Mouse (Mus musculus) left cerebral cortex, adult 2 months (tissue): Measurements from ENCODE around the gene Thra. TPM values are rescaled to one million over a fixed set of nuclear protein-coding genes. Genes with fewer than 3 reads are reported as not detected.

Source experiments
- DNase-seq, 2 experiments: peaks; one replicate each; pipeline ENCODE4 v3.0.0; 2021 to 2022; ENCODE audit warnings: low spot score in 2 of 2, mixed read lengths in 1 of 2; ENCODE audit errors: extremely low spot score in 1 of 2
- H3K27ac ChIP-seq: fragments of 200-600 bp; 2 replicates; pipeline ENCODE4 v1.8.1; 2022
- H3K4me3 ChIP-seq: fragments of 200-600 bp; 2 replicates; pipeline ENCODE4 v1.8.1; 2022
- CTCF ChIP-seq: fragments of 200-600 bp; IDR thresholded peaks from 2 replicates; pipeline ENCODE4 v1.8.1; 2022; ENCODE audit warnings: antibody characterized with exemption, mild to moderate bottlenecking, moderate library complexity
- intact Hi-C: fragments of 180-260 bp; cut with DNase I; formaldehyde crosslinking; loops from one replicate; pipeline ENCODE4 v1.15.1; 2025
- long read RNA-seq, 2 experiments: library from polyadenylated mRNA; stranded (forward); transcript quantifications; one replicate each; pipeline ENCODE4 v2.0.0; 2021; ENCODE audit warnings: borderline mapping rate in 2 of 2
- total RNA-seq, 2 experiments: library from RNA; stranded (reverse); gene quantifications; 2 replicates each; pipeline ENCODE4 v1.2.3; 2021

Thra gene
- total RNA-seq: 100 to 1,000 TPM; 730 to 768 TPM
- long read RNA-seq, experiment 1, transcript Thra-201 (10 exons, 2,452 nt): major isoform, 110 of 261 reads
- long read RNA-seq, experiment 1, partial matches to known transcripts: 52 of 261 reads
- long read RNA-seq, experiment 1, other reads (novel, unspliced or antisense): 96 of 261 reads
- long read RNA-seq, experiment 2, transcript Thra-201 (10 exons, 2,452 nt): major isoform, 114 of 263 reads
- long read RNA-seq, experiment 2, partial matches to known transcripts: 61 of 263 reads
- long read RNA-seq, experiment 2, other reads (novel, unspliced or antisense): 84 of 263 reads

DNA sequence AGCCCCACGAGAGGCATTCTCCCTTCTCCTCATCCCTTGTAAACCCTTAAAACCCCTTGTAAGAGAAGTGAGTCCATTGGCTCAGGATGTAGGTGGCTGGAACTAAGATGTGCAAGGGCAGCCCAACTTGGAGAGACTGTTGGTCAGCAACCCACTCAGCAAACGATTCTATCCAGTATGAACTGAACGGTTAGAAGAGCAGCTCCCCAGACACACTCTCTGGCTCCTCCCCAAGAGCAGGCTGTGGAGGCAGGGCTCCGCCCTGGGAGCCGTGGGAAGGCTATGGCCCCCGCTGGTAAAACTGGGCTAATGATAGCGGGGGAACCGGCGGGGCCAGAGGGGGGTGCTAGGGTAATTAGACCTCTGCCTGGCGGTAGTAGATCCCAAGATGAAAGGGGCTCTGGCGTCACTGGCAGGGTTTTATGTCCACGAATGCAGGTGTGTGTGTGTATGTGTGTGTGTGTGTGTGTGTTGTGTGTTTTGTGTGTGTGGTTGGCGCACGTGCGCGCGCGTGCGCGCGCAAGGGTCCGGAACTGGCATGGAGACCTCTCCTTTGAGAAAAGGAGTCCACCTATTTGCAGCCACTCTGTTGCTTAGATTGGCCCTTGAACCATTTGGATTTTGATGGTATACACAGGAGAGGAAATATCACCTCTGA lies at the start of gene Thra:
Thra (plus strand) TSS at position 246 of the 658 bp plus-strand sequence.
- peak; percentile 69 to 71 for DNase-seq
- no peak for TF ChIP-seq CTCF
- intact Hi-C loops: loop anchor here (2.0 kb wide), 3 partner anchors 14 to 46 kb away; no protein-coding TSS in a partner anchor
- peak within 1 kb of the TSS; percentile 95 for H3K27ac ChIP-seq
- peak within 1 kb of the TSS; percentile 89 for H3K4me3 ChIP-seq

DNA sequence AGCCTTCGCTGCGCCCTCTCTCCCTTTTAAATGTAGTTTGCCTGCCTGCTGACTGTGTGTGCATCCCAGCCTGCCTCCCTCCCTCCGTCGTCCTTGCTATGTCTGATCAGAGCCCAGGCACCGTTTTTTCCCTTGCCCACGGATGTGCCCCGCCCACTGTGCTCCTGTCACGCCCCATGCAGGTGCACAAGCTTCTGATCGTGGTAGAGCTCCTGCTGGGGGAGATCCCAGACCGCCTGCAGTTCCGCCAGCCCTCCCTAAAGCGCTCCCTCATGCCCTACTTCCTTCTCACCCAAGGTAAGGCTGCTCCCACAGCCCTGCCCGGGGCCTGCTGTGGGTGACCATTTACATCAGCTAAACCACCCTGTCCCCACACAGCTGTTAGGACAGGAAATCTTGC lies 47.2 kb upstream of the Thra start:
- H3K4me3 ChIP-seq: no peak overlapping the region
- no peak for TF ChIP-seq CTCF
- no peak overlapping the region for H3K27ac ChIP-seq
- DNase-seq: no peak
- intact Hi-C loops: no loop called here

DNA sequence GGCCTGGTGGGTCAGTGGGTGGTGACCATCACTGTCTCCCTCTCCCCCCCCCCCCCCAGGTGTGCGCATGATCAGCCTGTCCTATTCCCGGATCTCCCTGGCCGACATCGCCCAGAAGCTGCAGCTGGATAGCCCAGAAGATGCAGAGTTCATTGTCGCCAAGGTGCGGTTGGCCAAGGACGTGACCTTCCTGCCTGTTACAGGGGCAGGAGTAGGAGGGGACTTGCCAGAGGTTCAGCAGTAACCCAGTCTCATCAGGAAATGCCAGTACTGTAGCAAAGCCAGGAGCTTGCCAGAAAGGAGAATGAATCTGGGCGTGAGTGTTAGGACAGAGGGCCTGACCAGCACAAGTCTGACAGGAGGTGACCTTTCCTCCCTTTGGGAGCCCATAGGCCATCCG lies 46.7 kb upstream of the Thra start:
- Histone ChIP-seq H3K4me3 (no peak overlapping the region), H3K27ac (no peak overlapping the region)
- TF ChIP-seq CTCF: no peak
- intact Hi-C loops: no loop called here
- no peak for DNase-seq

DNA sequence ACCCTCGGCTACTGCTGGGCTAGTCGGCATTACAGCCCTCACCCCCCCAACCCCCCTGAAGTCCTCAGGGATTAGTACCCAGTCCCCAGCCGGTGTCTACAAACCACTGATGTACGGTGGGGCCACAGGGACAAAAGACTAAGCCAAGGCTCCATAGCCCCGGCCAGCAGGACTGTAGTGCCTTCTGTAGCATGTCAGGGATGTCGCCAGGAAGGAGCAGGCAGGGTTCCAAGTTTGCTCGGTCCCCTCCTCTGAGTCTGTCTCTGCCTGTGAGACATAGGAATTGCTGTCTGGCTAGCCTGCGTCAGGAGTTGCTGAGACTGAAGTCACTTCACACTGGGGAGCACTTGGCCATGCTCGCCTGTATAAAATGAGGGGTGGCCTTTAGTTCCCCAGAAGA lies 46.1 kb upstream of the Thra start:
- Histone ChIP-seq H3K27ac (no peak overlapping the region), H3K4me3 (no peak overlapping the region)
- intact Hi-C loops: no loop called here
- TF ChIP-seq CTCF: no peak
- no peak for DNase-seq

DNA sequence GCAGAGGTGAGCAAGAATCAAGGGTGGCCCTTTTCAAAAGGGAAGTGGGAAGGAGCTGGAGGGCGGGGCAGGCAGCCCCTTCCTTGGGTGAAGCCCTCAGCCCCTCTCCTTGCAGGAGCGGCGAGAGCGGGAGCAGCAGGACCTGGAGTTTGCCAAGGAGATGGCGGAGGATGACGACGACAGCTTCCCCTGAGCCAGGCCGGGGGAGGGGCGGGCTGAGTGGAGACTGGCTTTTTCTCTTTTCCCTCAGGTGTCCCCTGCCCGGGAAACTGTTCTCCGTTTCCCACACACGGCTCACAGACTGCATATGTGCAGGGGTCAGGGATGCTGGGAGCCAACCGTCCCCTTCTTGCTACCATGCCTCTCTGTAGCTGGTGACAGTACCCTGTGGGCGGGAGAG lies 45.0 kb upstream of the Thra start:
- no peak for DNase-seq
- intact Hi-C loops: no loop called here
- H3K27ac ChIP-seq: no peak overlapping the region
- H3K4me3 ChIP-seq: no peak overlapping the region
- no peak for TF ChIP-seq CTCF

DNA sequence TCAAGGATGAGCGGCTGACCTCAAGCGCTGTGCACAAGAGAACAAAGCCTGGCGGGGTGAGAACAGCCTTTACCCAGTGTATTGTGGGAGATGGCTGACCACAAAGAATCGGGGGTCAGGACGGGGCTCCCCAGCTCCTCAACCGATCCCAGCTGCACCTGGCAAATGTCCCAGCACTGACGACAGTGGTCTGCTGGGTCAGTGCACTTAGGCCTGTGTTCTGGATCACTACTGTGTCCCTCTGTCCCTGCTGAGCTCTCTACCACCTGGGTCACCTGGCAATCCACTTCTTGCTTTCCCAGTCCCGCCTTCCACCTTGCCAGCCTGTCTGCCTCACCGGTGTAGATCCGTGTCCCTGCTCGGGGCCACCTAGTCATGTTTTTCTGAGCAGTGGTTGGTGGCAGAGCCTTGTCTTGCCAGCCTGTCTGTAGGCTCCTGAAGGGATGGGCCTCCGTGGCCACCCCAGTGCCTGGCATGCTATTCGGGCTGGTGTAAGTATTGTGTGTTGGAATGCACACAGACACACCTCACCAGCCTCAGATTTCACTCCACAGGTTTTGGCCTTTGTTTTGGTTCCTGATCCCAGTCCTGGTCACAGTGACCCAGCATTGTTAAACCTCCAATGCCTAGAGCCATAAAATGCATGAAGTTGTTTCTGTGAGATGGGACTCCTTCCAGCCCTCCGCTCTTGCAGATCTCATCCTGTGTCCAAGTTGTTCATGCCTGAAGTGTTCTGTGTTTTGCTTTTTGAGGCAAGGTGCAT lies 43.8 kb upstream of the Thra start:
- intact Hi-C loops: no loop called here
- DNase-seq: no peak
- Histone ChIP-seq H3K27ac (no peak overlapping the region), H3K4me3 (no peak overlapping the region)
- no peak for TF ChIP-seq CTCF

DNA sequence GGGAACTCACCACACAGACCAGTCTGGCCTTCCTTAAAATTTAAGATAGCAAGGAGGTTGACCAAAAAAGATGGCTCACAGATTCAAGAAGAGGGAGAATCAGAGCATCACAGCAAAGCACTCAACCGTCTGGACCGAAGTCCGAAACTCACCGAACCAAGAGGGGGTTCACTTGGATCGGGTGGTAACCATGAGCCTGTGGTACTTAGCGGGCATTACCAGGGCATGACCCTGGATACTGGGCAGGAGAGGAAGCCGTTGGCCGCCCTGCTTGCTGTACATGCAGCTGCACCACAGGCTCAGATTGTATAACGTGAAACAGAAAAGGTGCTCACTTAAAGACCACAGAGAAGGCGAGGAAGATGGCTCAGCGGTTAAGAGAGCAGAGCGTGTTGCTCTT lies 43.2 kb upstream of the Thra start:
- H3K27ac ChIP-seq: no peak overlapping the region
- no peak for TF ChIP-seq CTCF
- intact Hi-C loops: no loop called here
- H3K4me3 ChIP-seq: no peak overlapping the region
- DNase-seq: no peak

DNA sequence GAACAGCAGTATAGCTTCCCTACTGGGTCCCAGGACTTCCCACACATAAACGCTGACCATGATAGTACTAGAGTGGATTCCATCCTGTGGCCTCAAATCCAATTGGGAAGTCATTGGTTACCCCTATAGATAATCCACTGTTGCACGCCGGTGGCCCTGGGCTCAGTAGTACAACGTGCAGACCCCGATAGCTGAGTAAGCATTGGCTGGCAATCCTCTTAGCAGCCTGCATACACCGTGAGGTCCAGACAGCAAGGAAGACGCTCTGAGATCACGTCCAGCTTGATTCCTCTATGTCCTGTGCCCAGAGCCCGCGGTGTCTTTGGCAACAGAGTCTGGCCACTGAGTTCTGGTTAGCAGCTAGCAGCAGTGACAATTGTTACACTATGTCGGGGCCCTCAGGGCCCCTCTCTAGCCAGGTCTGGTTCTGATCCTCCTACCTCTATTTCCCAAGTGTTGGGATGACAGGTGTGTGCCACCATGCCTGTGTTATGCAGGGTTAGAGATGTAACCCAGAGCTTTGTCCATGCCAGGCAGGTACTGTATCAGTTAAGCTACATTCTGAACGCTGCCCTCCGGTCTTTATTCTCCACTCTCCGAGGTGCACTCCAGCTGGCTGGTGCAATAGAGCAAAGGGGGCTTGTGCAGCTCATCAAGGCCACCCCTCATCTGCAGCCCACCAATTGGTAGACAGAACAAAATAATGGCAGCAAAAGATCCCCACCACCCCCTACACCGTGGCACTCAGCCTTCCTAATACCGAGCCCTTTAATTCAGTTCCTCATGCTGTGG lies 41.4 kb upstream of the Thra start:
- Histone ChIP-seq H3K4me3 (no peak overlapping the region), H3K27ac (no peak overlapping the region)
- DNase-seq: no peak
- TF ChIP-seq CTCF: no peak
- intact Hi-C loops: loop anchor here (2.0 kb wide), 1 partner anchor 210 kb away; no protein-coding TSS in a partner anchor

DNA sequence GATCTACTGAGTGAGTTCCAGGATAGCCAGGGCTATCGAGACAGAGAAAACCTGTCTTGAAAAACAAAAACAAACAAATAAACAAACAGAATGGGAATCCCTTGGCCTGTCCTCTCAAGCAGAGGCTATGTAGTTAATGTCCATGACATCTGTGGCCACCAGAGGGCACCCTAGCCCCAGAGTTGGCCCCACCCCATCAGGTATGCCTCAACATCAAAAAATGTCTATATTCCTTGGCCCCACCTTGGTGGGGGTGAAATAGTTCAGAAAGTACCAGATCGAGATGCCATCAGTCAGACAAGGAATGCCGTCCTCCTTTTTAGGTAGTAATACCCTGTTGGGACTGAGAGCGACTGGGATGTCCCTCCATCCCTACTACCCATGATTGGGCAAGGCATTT lies 40.5 kb upstream of the Thra start:
- intact Hi-C loops: loop anchor here (1.0 to 2.0 kb wide), 3 partner anchors 87 to 209 kb away; no protein-coding TSS in a partner anchor
- peak; percentile 92 for TF ChIP-seq CTCF
- Histone ChIP-seq H3K4me3 (no peak overlapping the region), H3K27ac (no peak overlapping the region)
- peak; percentile 71 to 80 for DNase-seq

DNA sequence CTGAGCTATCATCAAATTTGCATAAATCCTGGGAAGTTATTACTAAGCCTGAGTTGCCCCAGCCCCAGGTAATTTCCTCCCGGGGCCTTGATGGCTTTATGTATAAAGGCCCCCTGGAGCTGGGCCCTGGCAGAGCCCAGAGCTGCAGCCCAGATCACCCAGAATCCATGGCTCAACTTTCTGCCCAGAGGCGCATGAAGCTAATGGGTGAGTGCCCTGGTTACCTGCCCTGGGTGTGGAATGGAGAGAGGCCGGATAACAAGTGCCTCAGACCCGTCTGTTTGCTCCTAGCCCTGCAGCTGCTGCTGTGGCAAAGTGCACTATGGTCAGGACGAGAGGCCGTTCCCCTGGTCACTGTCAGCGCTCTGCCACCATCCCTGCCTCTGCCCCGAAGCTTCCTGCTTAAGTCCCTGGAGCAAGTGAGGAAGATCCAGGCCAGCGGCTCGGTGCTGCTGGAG lies 39.2 kb upstream of the Thra start, which contains the start of gene Csf3:
Csf3 (plus strand) TSS at position 51 of the 458 bp plus-strand sequence.
- no peak within 1 kb of the TSS for H3K4me3 ChIP-seq
- no peak for DNase-seq
- TF ChIP-seq CTCF: no peak
- H3K27ac ChIP-seq: no peak within 1 kb of the TSS
- intact Hi-C loops: loop anchor here (2.0 kb wide), 1 partner anchor 128 kb away; no protein-coding TSS in a partner anchor

DNA sequence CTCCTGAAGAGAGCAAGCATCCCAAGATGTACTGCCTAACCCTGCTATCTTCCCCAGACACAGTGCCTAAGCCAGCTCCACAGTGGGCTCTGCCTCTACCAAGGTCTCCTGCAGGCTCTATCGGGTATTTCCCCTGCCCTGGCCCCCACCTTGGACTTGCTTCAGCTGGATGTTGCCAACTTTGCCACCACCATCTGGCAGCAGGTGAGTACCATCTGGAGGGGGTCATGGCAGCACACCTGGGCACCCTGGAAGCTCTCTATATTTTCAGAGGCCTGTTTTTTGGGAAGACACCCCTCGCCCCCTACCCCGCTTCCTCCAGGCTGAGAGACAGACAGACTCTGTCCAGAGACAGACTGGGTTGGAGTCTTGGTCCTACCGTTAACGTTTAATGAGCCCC lies 38.1 kb upstream of the Thra start:
- intact Hi-C loops: no loop called here
- no peak for TF ChIP-seq CTCF
- Histone ChIP-seq H3K27ac (no peak overlapping the region), H3K4me3 (no peak overlapping the region)
- DNase-seq: no peak
